Mouse (Mus musculus): ENCODE data around the gene Gm15217. TPM values are rescaled to one million over a fixed set of nuclear protein-coding genes. Genes with fewer than 3 reads are reported as not detected.

Gm15217 gene
- 0.28 TPM in 1 of 2 replicates, not detected in the other for polyA plus RNA-seq (2015; fragmentation: Nextera tagmentation; extraction: Ambion mirVana)

- no peak for ATAC-seq (ENCODE audit: insufficient number of reproducible peaks, low FRiP score, low TSS enrichment, low read depth)
- WGBS = 84% methylated on average over 12 of the region's 12 CpGs
- H3K4me2 ChIP-seq = peak within 1 kb of the TSS; percentile 70
These were observed at the start of gene Gm15217 for GRCm38 (mm10) chr14:46379285-46379684. Gene Gm15217, plus strand, starts transcription at chr14:46379414.

GRCm38 (mm10) chr14:46333421-46334237, 45.6 kb upstream of the Gm15217 start:
- no peaks in the 10 kb centered on the region for H3K27me3 ChIP-seq
- H3K9ac ChIP-seq = no peak overlapping the region
- H3K36me3 ChIP-seq = no peaks in the 10 kb centered on the region
- no peak overlapping the region for H3K4me3 ChIP-seq
- WGBS = 67% methylated on average over 8 of the region's 8 CpGs
- H3K4me1 ChIP-seq = no peaks in the 10 kb centered on the region
- no peak for ATAC-seq (ENCODE audit: insufficient number of reproducible peaks, low FRiP score, low TSS enrichment, low read depth)
- no peaks in the 10 kb centered on the region for H3K9me3 ChIP-seq
- no peak overlapping the region for H3K27ac ChIP-seq
- no peak overlapping the region for H3K4me2 ChIP-seq

More at GRCm38 (mm10) chr14:46379285-46379684, at the start of gene Gm15217:
- Histone ChIP-seq H3K27me3 (0 out of 2 replicates have a peak, but pooled peaks cover 5% of the 10 kb centered on the region), H3K4me1 (peaks cover 36% of the 10 kb centered on the region), H3K9ac (no peak within 1 kb of the TSS), H3K9me3 (no peaks in the 10 kb centered on the region), H3K36me3 (peaks cover 6% of the 10 kb centered on the region; the same call in 1 of the 2 replicates), H3K4me3 (peak within 1 kb of the TSS; percentile 31), H3K27ac (peak within 1 kb of the TSS; percentile 62)

- ATAC-seq (ENCODE audit: insufficient number of reproducible peaks, low FRiP score, low TSS enrichment, low read depth) = no peak
- 80% methylated on average over 11 of the region's 11 CpGs for WGBS
- Histone ChIP-seq H3K9ac (no peak overlapping the region), H3K4me3 (no peak overlapping the region), H3K27me3 (no peaks in the 10 kb centered on the region), H3K36me3 (no peaks in the 10 kb centered on the region), H3K4me2 (no peak overlapping the region), H3K27ac (no peak overlapping the region), H3K9me3 (no peaks in the 10 kb centered on the region), H3K4me1 (no peaks in the 10 kb centered on the region)
These were observed 40.4 kb upstream of the Gm15217 start for GRCm38 (mm10) chr14:46338801-46339200.

GRCm38 (mm10) chr14:46344750-46345149, 34.5 kb upstream of the Gm15217 start:
- H3K4me2 ChIP-seq = no peak overlapping the region
- ATAC-seq (ENCODE audit: insufficient number of reproducible peaks, low FRiP score, low TSS enrichment, low read depth) = no peak

GRCm38 (mm10) chr14:46357286-46357685, 21.9 kb upstream of the Gm15217 start:
- Histone ChIP-seq H3K9me3 (no peaks in the 10 kb centered on the region), H3K4me2 (no peak overlapping the region), H3K27ac (no peak overlapping the region), H3K27me3 (no peaks in the 10 kb centered on the region), H3K9ac (no peak overlapping the region), H3K4me1 (no peaks in the 10 kb centered on the region), H3K4me3 (no peak overlapping the region), H3K36me3 (no peaks in the 10 kb centered on the region)
- no peak for ATAC-seq (ENCODE audit: insufficient number of reproducible peaks, low FRiP score, low TSS enrichment, low read depth)
- 47% methylated on average over 7 of the region's 7 CpGs for WGBS

More at GRCm38 (mm10) chr14:46344750-46345149, 34.5 kb upstream of the Gm15217 start:
- H3K27me3 ChIP-seq = no peaks in the 10 kb centered on the region
- H3K36me3 ChIP-seq = no peaks in the 10 kb centered on the region
- no peak overlapping the region for H3K4me3 ChIP-seq
- no peak overlapping the region for H3K27ac ChIP-seq
- H3K9me3 ChIP-seq = no peaks in the 10 kb centered on the region
- H3K4me1 ChIP-seq = no peaks in the 10 kb centered on the region
- H3K9ac ChIP-seq = no peak overlapping the region

- Histone ChIP-seq H3K27ac (no peak overlapping the region), H3K9ac (no peak overlapping the region), H3K36me3 (no peaks in the 10 kb centered on the region), H3K4me3 (no peak overlapping the region), H3K9me3 (no peaks in the 10 kb centered on the region), H3K4me1 (no peaks in the 10 kb centered on the region), H3K4me2 (no peak overlapping the region), H3K27me3 (no peaks in the 10 kb centered on the region)
- no peak for ATAC-seq (ENCODE audit: insufficient number of reproducible peaks, low FRiP score, low TSS enrichment, low read depth)
- 34% methylated on average over 8 of the region's 8 CpGs for WGBS
These were observed 21.5 kb upstream of the Gm15217 start for GRCm38 (mm10) chr14:46357696-46358095.

GRCm38 (mm10) chr14:46363209-46363608, 16.0 kb upstream of the Gm15217 start:
- no peak overlapping the region for H3K4me3 ChIP-seq
- no peak overlapping the region for H3K4me2 ChIP-seq
- H3K36me3 ChIP-seq = no peaks in the 10 kb centered on the region
- H3K9ac ChIP-seq = no peak overlapping the region
- ATAC-seq (ENCODE audit: insufficient number of reproducible peaks, low FRiP score, low TSS enrichment, low read depth) = no peak
- H3K27ac ChIP-seq = no peak overlapping the region
- H3K9me3 ChIP-seq = no peaks in the 10 kb centered on the region
- no peaks in the 10 kb centered on the region for H3K27me3 ChIP-seq
- WGBS = 37% methylated on average over 10 of the region's 10 CpGs
- H3K4me1 ChIP-seq = peaks cover 5% of the 10 kb centered on the region; the same call in 1 of the 2 replicates

- ATAC-seq (ENCODE audit: insufficient number of reproducible peaks, low FRiP score, low TSS enrichment, low read depth) = no peak
These were observed 6.8 kb upstream of the Gm15217 start for GRCm38 (mm10) chr14:46372452-46372851.

GRCm38 (mm10) chr14:46375796-46376195, 3.4 kb upstream of the Gm15217 start:
- ATAC-seq (ENCODE audit: insufficient number of reproducible peaks, low FRiP score, low TSS enrichment, low read depth) = no peak
- Histone ChIP-seq H3K36me3 (no peaks in the 10 kb centered on the region), H3K4me3 (no peak overlapping the region), H3K9me3 (no peaks in the 10 kb centered on the region), H3K27me3 (0 out of 2 replicates have a peak, but pooled peaks cover 5% of the 10 kb centered on the region), H3K4me2 (no peak overlapping the region), H3K27ac (no peak overlapping the region), H3K4me1 (peaks cover 14% of the 10 kb centered on the region), H3K9ac (no peak overlapping the region)
- WGBS = 72% methylated on average over 5 of the region's 5 CpGs

More at GRCm38 (mm10) chr14:46372452-46372851, 6.8 kb upstream of the Gm15217 start:
- Histone ChIP-seq H3K9ac (no peak overlapping the region), H3K4me1 (no peaks in the 10 kb centered on the region), H3K9me3 (no peaks in the 10 kb centered on the region), H3K4me2 (no peak overlapping the region), H3K27me3 (no peaks in the 10 kb centered on the region), H3K4me3 (no peak overlapping the region), H3K27ac (no peak overlapping the region), H3K36me3 (no peaks in the 10 kb centered on the region)
- 24% methylated on average over 9 of the region's 9 CpGs for WGBS

- peak; percentile 65 for ATAC-seq (ENCODE audit: insufficient number of reproducible peaks, low FRiP score, low TSS enrichment, low read depth)
- peaks cover 45% of the 10 kb centered on the region for H3K4me1 ChIP-seq
These were observed 1.1 kb downstream of the Gm15217 start for GRCm38 (mm10) chr14:46380286-46380721.

GRCm38 (mm10) chr14:46381457-46381856, 2.2 kb downstream of the Gm15217 start:
- no peak overlapping the region for H3K9ac ChIP-seq
- 28% methylated on average over 6 of the region's 6 CpGs for WGBS
- peak; percentile 48; the same call in 1 of the 2 replicates for ATAC-seq (ENCODE audit: insufficient number of reproducible peaks, low FRiP score, low TSS enrichment, low read depth)
- 0 out of 2 replicates have a peak, but pooled peaks cover 8% of the 10 kb centered on the region for H3K27me3 ChIP-seq
- peaks cover 56% of the 10 kb centered on the region for H3K4me1 ChIP-seq
- no peak overlapping the region for H3K4me3 ChIP-seq
- no peak overlapping the region for H3K4me2 ChIP-seq
- peak overlapping the region; percentile 57 for H3K27ac ChIP-seq
- no peaks in the 10 kb centered on the region for H3K9me3 ChIP-seq
- peaks cover 7% of the 10 kb centered on the region; the same call in 1 of the 2 replicates for H3K36me3 ChIP-seq

More at GRCm38 (mm10) chr14:46380286-46380721, 1.1 kb downstream of the Gm15217 start:
- H3K4me3 ChIP-seq = peak overlapping the region; percentile 31
- H3K4me2 ChIP-seq = peak overlapping the region; percentile 70
- peaks cover 7% of the 10 kb centered on the region; the same call in 1 of the 2 replicates for H3K36me3 ChIP-seq
- no peak overlapping the region for H3K9ac ChIP-seq
- H3K27me3 ChIP-seq = 0 out of 2 replicates have a peak, but pooled peaks cover 5% of the 10 kb centered on the region
- peak overlapping the region; percentile 62 for H3K27ac ChIP-seq
- 5% methylated on average over 29 of the region's 31 CpGs for WGBS
- H3K9me3 ChIP-seq = no peaks in the 10 kb centered on the region
